ENCODE assay signal across 16 mouse cellular contexts in the genomic region with DNA sequence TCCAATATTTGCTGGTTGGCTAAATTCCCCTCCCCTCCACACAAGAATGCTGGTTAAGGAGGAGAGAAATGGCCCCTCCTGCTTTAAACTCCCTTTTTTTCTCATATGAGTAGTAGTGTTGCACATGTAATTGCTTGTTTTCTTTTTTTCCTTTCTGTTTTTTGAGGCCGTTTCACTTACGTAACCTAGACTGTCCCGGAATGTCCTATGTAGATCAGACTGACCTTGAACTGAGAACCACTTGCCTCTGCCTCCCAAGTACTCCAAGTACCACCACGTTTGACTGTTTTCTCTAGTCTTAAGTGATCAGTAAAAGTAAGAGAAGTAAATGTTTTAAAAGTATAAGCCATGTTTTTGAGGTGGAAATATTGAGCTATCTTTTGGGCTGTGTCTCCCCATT.
"Had no signal": no experiment of that assay in that cellular context is flagged by ENCODE, and none has a peak within 500 bp of the region (broad histone marks: within the 10 kb centered on the region; RNA-seq: fewer than 3 reads in every experiment).

No protein-coding gene starts in this region.

- ATAC-seq: midbrain, embryonic 16.5 days had no signal

- DNase-seq: kidney, postnatal 25 days; layer of hippocampus, adult 9-11 months; liver; lung, postnatal 14 days; retina, postnatal 1 day; right cerebral cortex, postnatal 4 days; spleen, adult 18-20 months; thymus, postnatal 4 days had no signal

- H3K9ac ChIP-seq: limb, embryonic 12.5 days; lung, embryonic 15.5 days; neural tube, embryonic 13.5 days; stomach, embryonic 15.5 days had no signal

- H3K4me3 ChIP-seq: limb, embryonic 12.5 days; lung, embryonic 15.5 days; megakaryocyte, embryonic 14.5 days; neural tube, embryonic 13.5 days; stomach, embryonic 15.5 days had no signal

- H3K27me3 ChIP-seq: limb, embryonic 12.5 days; lung, embryonic 15.5 days; megakaryocyte, embryonic 14.5 days; neural tube, embryonic 13.5 days; stomach, embryonic 15.5 days had no signal

- H3K4me2 ChIP-seq: limb, embryonic 12.5 days; lung, embryonic 15.5 days; midbrain, embryonic 11.5 days; neural tube, embryonic 13.5 days; stomach, embryonic 15.5 days had no signal

- H3K9me3 ChIP-seq: limb, embryonic 12.5 days; lung, embryonic 15.5 days; megakaryocyte, embryonic 14.5 days; neural tube, embryonic 13.5 days; stomach, embryonic 15.5 days had no signal

- H3K27ac ChIP-seq: limb, embryonic 12.5 days; lung, embryonic 15.5 days; macrophage; neural tube, embryonic 13.5 days; stomach, embryonic 15.5 days had no signal

- H3K4me1 ChIP-seq: lung, embryonic 15.5 days; neural tube, embryonic 13.5 days; stomach, embryonic 15.5 days had no signal
